Mouse (Mus musculus): Measurements from ENCODE around the gene Htr1d. TPM values are rescaled to one million over a fixed set of nuclear protein-coding genes. Genes with fewer than 3 reads are reported as not detected.

Gene Htr1d
- polyA plus RNA-seq (2015; fragmentation: Nextera tagmentation; extraction: Ambion mirVana) = 2.0 and 2.1 TPM in 2 replicates

GRCm38 (mm10) chr4:136423224-136423623 is at the start of gene Htr1d:
Gene Htr1d (plus strand): TSS chr4:136423524.

GRCm38 (mm10) chr4:136462086-136462838 is 38.9 kb downstream of the Htr1d start, which contains the start of gene 6030445D17Rik:
Gene 6030445D17Rik (plus strand): TSS chr4:136462250.

DNA sequence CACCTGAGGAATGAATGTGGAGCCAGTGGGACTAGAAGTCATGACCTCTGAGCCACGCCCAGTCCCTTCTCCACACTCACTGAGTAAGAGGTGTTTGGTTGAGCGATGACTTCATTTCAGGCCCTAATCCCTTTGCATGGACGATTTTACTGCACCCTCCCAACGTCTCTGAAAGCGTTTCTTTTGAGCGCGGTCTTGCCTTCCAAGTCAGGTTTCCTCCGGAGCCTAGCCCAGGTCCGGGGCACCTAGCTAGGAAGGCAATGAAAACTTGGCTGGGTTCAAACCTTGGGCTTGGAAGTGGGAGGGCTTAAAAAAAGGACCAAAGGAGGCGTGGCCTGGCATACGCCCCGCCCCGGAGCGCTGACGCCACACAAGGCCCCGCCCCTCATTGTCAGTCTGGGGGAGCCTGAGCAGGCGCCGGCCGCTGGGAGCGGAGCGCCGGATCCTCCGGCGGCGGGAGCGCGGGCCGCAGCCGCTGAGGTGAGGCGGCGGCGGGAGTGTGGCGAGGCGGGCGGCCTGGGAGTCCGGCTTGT is 46.1 kb downstream of the Htr1d start, which contains the start of gene Luzp1:
Luzp1 (plus strand) TSS at position 391 of the 533 bp plus-strand sequence.

Other genes starting within 250 kb of the Htr1d start
- 5.3 and 5.6 TPM in 2 replicates for gene Asap3, start 217.2 kb upstream of the Htr1d start, polyA plus RNA-seq (2015; fragmentation: Nextera tagmentation; extraction: Ambion mirVana)
- 72.1 and 72.4 TPM in 2 replicates for gene Tcea3, start 175.8 kb upstream of the Htr1d start, polyA plus RNA-seq (2015; fragmentation: Nextera tagmentation; extraction: Ambion mirVana)
- gene Zfp46, start 138.8 kb upstream of the Htr1d start, polyA plus RNA-seq (2015; fragmentation: Nextera tagmentation; extraction: Ambion mirVana) = 13.0 and 13.1 TPM in 2 replicates
- 69.1 and 82.8 TPM in 2 replicates for gene Hnrnpr, start 112.6 kb upstream of the Htr1d start, polyA plus RNA-seq (2015; fragmentation: Nextera tagmentation; extraction: Ambion mirVana)
- gene 6030445D17Rik, start 38.7 kb downstream of the Htr1d start, polyA plus RNA-seq (2015; fragmentation: Nextera tagmentation; extraction: Ambion mirVana) = 0.28 and 0.41 TPM in 2 replicates
- 89.5 and 108 TPM in 2 replicates for gene Luzp1, start 46.2 kb downstream of the Htr1d start, polyA plus RNA-seq (2015; fragmentation: Nextera tagmentation; extraction: Ambion mirVana)
- 12.8 and 13.1 TPM in 2 replicates for gene Kdm1a, start 179.2 kb downstream of the Htr1d start, polyA plus RNA-seq (2015; fragmentation: Nextera tagmentation; extraction: Ambion mirVana)
- gene Tex46, start 186.9 kb downstream of the Htr1d start, polyA plus RNA-seq (2015; fragmentation: Nextera tagmentation; extraction: Ambion mirVana) = not detected in 2 replicates
- gene Lactbl1, start 199.1 kb downstream of the Htr1d start, polyA plus RNA-seq (2015; fragmentation: Nextera tagmentation; extraction: Ambion mirVana) = not detected in 2 replicates

Data from urinary bladder, postnatal 0 days (tissue).